Mouse (Mus musculus) yolk sac, embryonic 10.5 days (tissue): ENCODE data around the gene Acadvl.

Experiments
- DNase-seq: peaks from one replicate; pipeline ENCODE4 v3.0.0-alpha.2; 2017; ENCODE audit warnings: low spot score

Acadvl gene

DNA sequence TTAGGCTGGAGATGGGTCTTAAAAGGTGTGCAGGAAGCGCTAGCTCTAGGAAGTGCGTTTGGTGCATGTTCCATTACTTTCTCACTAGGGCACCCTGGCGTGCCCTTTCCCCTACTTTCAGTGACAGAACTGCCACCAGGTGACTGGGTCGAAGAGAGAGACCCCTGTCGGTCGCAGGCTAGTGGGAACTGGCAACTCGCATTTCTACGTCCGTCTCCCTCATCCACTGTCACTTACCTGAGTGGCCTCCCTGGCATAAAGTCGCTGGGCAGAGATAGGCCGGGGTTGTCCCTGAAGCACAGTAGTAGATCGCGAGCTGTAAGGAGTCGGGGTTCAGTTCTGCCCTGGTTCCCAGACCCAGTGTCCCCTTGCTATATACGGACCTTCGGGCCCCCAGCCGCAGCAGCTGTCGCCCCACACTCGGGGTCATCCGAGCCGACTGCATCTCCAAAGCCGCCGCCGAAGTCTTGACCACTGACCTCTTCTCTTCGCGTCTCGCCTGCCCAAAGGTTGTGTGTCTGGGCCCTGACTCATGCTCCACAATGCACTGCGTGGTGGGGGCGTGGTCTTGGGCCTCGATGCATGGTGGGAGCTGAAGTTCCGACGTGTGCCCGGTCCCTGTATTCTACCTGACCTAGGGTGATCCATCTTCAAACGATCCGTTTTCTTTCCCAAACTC, at the start of gene Acadvl:
Acadvl (minus strand) TSS at position 532 of the 679 bp plus-strand sequence.
- DNase-seq = peak; percentile 91

DNA sequence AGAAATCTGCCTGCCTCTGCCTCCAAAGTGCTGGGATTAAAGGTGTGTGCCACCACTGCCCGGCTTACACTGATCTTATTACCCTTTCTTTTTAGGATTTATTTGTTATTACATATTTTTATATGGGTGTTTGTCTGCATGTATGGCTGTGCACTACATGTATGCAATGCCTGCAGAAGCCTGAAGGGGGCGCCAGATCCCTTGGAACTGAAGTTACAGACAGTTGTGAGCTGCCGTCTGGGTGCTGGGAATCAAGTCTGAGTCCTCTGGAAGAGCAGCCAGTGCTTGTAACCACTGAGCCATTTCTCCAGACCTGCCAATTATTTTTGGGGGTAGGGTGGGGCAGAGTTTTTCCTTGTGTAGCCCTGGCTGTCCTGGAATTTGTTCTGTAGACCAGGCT, 47.8 kb upstream of the Acadvl start:
- no peak for DNase-seq

DNA sequence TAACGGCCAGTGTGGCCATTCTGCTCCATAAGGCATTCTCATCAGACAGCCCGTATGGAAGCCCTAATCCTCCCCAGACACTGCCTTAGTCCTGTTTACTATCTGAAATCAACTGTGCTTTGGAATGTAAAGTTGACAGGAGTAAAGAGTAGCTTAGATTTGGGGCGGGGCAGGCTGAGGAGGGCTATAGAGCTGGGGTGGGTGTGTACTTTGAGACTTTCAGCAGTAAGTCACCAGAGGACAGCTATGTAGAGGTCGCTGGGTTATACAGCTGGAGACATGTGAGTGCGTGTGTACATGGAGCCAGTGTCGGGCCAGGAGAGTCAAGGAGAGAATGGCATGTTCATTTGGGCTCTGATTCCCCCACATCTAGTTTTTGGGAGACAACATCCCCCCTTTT, 44.7 kb upstream of the Acadvl start:
- DNase-seq = peak; percentile 41

DNA sequence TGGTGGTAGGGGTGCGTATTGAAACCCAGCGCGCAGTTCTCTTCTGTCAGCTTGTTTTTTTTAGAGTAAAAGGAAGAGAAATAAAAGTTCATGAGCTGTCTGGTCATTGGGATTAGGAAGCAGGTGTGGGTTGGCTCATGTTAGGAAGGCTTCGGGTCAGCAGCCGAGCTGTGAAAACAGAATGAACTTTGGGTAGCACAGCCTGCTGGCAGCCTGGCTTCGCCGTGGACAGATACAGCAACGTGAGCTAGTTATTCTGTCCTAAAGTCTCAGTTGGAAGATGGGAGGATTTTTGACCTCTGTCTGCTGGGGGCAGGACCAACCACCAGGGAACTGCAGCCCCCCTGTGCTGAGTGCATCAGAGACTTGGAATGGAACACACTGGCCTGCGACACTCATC, 42.6 kb upstream of the Acadvl start:
- no peak for DNase-seq

DNA sequence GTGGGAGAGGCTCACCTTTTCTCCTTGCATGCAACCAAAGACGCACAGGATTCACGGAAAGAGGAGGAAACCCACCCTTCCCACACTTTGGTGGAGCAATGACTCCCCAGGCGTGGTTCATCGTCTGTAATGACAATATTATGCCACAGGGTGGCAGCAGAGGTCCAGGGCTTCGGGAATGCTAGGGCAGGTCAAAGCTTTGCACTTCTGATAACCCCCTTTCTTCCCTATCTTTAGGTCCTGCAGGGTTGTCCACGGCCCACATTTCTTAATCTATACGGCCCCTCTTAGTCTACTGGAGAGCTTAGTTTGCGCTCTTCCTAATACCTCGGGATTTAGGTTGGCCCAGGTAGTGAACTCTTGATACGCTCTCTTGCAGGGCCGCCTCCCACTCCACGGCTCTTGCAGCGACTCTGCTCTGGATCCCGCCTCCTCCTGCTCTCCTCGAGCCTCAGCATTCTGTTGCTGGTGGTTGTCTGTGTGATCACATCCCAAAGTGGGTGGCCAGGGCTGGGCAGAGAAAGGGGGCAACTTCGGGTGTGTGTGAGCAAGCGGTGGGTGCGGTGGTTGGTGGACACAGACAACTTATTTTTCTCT, 40.5 kb upstream of the Acadvl start:
- peak; percentile 60 for DNase-seq

DNA sequence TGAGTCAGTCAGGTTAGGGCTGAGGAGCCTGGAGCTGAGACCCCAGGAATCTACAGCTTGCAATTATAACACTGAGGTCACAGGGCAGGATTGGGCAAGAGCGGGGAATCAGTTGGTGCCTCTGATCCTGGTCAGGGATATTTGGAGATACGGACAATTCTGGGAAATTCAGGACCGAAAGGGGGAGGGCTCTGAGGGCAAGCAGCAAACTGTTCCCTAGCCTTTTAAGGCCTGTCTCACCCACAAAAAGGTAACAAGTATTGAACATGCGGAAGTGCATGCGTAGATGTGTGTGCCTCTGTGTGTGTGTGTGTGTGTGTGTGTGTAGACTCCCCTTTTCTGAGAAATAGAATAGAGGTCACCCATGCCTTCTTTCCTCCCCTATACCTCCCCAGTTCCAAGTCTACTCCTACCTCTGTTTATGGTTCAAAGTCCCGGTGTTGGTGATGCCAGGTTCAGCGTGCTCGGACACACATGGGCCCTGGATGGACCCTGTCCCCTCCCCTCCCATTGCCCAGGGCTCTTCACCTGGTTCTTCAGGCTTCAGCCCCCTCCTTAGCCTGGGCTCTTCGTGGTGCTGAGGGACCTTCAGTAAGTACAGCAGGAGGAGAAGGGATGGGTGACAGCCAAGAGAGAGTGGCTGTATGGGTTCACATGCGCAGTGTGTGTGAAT, 38.8 kb upstream of the Acadvl start, which contains the start of gene Asgr1:
Asgr1 (plus strand) TSS at position 188 of the 673 bp plus-strand sequence.
- no peak for DNase-seq

DNA sequence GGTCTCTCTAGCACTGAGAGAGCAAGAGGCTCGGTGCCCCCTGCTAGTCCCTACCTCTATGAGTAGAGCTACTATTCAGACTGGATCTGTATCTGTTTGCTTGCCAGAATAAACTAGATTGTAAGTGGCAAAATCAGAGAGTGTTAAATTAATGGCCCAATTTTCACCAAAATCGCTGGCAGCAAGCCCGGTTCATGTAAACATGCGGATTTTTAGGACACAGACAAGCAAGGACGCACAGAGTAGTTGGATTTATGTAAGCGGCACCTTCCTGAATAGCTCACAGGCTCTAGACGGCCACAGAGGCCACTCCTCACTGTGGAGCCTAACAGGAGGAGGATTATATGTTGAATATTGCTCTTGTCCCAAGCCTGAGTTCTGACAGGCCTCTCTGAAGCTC, 37.9 kb upstream of the Acadvl start:
- DNase-seq = no peak

DNA sequence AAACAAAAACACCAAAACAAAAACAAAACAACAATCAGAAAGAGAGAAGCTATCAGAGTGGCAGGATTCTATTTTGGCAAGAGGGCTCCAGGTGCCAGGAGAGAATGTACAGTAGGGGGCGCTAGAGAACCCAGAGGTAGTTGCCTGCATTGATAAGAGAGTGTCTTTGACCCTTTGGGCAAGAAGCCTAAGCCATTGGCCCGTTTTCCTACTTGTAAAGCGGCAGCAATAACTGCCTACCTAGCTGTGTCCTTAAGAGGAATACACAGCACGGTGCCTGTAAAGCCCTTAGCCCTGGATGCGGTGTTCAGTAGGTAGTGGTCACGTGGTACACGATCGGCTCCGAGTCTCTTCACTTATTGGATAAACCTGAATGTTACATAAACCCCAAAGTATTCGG, 34.6 kb upstream of the Acadvl start:
- no peak for DNase-seq

DNA sequence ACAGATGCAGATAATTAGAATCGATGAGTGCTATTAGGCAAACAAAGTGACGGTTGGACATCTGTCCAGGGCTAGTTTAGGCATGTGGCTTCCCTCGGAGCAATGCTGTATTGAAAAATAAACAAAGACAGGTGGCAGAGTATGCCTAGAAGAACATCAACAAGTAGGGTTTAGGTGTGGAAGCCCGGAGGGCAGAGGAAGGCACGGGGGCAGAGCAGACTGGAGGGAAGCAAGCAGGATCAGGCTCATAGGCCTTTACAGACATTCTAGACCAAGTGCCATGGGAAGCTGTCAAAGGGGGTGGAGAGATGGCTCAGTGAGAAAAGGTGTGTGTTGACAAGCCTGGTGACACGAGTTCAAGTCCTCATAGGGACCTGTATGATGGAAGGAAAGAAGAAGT, 34.2 kb upstream of the Acadvl start:
- DNase-seq = no peak

DNA sequence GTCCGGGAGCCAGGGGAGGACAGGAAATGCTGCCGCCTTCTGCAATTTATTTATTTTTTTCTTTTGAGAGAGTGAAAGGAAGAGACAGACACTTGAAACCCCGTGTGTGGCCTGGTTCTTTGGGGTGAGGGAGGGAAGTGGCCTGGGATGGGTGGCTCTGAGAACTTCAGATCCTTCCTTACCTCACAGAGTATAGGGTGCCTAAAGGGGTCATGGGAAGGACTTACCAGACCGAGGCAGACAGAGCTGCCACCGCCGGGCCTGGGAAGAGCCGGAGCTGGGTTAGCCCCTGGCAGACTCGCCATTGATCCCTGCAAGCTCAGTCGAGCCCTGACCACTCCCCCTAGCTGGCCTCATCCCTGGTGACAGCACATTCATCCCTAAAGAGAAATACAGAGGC, 30.2 kb upstream of the Acadvl start:
- DNase-seq = no peak

DNA sequence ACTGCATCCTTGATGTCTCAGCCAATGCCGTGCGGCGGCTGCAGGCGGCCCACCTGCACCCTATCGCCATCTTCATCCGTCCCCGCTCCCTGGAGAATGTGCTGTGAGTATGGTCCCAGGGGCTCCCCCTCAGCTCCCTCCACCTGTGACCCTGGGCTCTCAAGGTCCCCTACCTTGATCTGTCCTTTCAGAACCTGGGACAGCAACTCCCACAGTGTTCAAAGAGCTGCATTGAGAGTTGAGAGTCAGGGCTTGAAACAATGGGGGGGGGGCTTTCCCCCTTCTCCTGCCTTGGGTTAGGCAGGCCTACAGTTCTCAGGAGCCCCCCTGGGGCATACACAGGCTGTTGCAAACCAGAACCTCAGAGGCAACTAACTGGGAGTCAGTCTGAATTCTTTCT, 28.5 kb upstream of the Acadvl start:
- DNase-seq = no peak

DNA sequence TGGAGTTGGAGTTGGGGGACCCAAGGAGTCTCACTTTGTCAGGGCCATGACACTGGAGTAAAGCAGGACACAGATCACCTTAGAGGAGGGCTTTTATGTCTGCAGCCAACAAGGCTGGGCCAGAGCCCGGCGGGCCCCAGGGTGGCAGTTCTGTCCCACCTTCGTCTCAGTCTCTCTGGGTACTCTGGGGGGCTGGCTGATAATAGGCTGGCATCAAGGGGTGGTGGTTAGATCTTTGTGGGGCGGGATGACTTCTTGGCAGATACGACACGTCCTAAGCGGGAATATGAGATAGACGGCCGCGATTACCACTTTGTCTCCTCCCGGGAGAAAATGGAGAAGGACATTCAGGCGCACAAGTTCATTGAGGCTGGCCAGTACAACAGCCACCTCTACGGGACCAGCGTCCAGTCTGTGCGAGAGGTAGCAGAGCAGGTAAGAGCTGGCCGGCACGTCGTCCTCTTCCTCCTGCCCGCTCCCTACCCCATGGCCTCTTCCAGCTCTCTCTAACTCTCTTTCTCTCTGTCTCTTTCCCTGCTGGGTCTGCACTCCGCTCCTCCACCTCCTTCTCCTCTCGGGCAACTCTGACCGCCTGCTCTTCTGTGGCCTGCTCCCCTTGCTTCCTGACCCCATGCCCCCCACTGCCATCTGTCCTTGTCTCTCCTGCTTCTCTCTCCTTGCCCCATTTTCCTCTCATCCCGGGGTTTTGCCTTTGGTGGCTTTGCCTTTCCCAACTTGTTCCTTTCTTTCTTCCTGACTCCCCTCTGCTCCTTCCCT, 27.3 kb upstream of the Acadvl start:
- DNase-seq = no peak

DNA sequence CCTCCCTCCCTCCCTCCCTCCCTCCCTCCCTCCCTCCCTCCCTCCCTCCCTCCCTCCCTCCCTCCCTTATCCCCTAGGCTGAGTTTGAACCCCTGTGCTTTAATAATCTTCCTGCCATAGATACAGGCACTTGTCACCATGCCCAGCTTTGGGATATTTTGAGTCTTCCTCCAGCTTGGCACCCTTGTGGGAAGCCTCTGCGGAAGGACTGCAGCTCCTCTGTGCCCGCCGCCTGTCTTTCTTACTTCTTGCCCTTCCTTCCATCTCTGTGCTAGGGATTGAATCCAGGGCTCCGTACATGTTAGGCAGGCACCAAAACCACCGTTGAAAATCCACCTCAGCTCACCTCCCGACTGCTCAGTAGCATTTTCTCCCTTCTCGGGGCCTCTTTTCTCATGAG, 25.0 kb upstream of the Acadvl start:
- no peak for DNase-seq

DNA sequence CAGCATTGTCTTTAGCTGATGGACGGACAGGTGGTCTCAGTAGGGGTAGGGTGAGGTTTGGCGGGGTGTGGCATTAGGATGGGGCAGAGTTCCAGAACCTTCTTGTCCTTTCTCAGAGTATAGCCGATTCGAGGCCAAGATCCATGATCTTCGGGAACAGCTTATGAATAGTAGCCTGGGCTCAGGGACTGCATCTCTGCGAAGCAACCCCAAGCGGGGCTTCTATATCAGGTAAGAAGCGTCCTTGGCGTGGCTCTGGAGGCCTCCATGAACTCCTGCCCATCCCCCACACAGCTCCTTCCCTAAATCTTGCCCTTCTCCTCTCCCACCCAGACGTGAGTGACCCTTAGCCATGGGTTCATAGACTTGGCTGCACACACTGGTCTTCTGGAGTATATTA, 24.4 kb upstream of the Acadvl start:
- no peak for DNase-seq

DNA sequence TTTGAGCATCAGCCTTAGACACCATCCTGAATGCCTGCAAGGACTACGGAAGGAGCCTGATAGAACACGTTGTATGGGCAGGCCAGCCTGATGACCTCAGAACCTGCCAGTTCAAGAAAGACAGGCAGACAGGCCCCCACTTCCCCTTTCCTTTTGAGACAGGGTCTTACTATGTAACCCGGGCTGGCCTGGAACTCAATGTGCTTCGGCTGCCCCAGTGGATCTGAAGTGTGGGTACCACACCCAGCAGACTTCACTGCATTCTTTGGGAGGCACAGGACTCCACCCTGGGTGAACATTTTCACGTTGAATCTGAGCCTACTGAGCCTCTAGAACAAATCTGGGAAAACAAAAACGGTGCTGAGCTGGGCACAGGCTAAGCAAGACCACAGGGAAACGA, 23.0 kb upstream of the Acadvl start:
- no peak for DNase-seq

DNA sequence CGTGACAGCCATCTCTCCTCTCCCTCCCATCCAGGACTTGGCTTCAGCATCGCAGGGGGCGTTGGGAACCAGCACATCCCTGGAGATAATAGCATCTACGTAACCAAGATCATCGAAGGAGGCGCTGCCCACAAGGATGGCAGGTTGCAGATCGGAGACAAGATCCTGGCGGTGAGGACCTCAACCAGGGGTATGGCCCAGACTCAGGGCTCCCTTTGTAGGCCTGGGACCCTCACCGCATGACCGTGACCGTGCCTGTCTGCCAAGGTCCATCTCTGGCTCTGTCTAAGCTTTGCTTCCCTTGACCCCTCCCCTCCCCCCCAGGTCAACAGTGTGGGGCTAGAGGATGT, 16.1 kb upstream of the Acadvl start:
- DNase-seq = no peak

DNA sequence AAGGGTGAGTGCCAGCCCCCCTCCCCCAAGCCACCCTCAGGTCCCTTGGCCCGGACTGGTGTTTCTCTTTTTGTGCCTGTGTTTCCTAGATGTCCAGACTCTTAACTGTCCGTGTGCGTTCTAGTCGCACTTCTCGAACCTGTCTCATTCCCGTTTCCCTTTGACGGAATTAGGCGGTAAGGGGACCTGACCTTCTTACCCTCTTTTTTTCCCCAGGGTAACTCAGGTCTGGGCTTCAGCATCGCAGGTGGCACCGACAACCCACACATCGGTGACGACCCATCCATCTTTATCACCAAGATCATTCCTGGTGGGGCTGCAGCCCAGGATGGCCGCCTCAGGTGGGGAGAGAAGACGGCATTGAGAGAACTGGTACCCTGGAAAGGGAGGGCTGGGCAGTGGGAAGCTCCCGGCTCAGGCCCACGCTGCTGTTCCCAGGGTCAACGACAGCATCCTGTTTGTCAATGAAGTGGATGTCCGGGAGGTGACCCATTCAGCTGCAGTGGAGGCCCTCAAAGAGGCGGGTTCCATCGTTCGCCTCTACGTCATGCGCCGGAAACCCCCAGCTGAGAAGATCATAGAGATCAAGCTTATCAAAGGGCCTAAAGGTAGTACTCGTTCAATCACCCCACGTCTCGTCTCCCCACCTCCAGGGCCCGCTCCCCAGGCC, 15.6 kb upstream of the Acadvl start:
- DNase-seq = no peak

DNA sequence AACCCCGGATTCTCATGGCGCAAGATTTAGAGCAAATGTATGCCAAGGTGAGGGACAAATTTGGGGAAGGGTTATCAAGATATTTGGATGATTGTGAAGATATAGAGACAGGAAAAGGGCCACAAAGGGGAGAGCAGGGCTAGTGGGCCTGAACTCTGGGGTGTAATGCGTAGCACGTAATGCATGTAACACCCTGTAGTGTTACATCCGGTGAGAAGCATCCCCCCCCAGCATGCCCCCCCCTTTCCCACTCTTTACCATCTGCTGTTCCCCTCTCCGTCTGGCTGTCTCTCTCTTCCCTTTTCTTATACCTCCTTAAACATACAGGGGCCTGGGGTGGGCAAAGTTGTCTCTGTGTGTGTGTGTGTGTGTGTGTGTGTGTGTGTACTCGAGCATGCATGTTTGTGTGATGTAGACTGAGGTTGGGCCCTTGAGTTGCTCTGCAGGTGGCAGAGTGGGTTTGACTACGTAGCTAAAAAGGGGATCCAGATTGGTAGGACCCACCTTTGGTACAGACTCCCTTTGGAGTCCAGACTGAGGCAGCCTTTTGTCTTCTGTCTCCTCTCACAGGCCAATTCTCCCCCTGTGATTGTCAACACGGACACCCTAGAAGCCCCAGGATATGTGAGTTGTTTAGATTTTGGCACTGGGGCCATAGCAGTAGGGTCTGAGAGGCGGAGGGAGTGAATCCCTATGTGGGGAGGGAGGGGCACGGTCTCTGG, 14.8 kb upstream of the Acadvl start:
- DNase-seq = no peak

DNA sequence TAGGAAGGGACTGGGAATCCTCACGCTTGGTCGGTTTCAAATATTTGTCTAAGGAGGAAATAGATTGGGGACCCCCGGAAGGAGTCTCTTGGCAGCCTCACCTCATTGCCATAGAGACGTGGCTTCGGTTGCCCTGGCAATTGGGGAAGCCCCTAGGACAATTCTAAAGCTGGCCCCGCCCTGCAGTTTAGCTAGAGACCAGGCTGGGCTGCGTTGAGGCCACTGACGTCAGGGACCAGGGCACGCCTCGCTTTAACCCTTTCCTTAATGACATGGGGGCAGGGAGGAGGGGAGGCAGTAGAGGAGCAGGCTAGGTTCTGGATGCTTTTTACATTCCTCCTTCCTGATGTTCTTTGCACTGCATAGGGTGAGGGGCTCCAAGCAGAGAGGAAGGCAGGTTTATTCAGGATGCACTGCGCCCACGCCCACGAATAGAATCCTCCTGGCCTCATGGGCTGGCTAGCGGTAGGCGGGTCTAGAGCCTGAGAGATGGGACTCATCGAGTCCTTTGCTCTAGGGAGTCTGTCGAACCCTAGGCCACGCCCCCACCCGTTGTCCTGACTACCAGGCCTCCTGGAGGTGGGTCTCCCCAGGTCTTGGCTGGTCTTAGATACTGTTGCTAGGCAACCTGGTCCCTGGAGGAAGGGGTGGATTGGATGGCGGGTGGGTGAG, 14.1 kb upstream of the Acadvl start:
- DNase-seq = peak; percentile 82

DNA sequence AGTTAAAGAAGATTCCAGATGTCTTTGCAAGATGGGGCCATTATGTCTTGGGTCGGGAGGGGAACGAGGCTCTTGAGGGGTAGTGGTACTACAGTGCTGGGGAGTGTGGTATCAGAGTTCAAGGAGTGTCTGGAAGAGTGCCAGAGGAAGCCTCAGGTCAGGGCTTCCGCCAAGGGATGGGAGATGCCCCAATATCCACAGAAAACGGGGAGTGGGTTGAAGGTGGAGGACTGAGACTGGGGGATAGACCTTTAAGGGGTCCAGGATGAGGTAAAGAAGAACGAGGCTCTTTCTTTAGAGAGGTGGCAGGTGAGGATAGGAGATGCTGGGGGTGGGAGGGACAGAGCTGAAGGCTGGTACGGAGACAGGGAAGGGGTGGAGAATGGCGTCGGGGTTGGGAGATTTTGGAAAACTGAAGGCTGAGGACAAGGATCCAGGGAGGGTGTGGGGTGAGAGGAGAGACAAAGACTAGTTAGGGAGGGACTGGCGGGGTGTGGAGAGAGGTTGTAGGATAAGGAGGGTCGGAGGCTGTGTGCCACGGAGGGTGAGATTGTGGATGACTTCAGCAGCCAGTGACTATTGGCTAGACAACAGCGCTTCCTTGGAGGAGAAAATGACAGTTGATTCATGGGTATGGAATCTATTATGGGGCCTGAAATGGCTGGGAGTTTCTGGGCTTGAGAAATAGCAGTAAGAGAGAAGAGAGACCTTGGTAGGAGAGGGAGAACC, 13.4 kb upstream of the Acadvl start:
- DNase-seq = no peak
